Mouse (Mus musculus) lung, embryonic 16.5 days (tissue): ENCODE measurements around the gene Trim31. TPM values are rescaled to one million over a fixed set of nuclear protein-coding genes. Genes with fewer than 3 reads are reported as not detected.

Experiments used
- polyA plus RNA-seq: library from polyadenylated mRNA; unstranded; fragments of >200 nt; fragmentation: Nextera tagmentation; extraction: Ambion mirVana; gene quantifications from 2 replicates; pipeline ENCODE4 v1.2.1, GENCODE M21; 2015

Gene Trim31
- polyA plus RNA-seq, 1 experiment from 2014 or later: not detected

Other genes with a start within 250 kb of the Trim31 start
- gene H2-M1, start 225.9 kb upstream of the Trim31 start, polyA plus RNA-seq: not detected in 2 replicates
- gene H2-M10.5, start 125.2 kb upstream of the Trim31 start, polyA plus RNA-seq: not detected in 2 replicates
- not detected in 2 replicates for gene H2-M10.6, start 85.9 kb upstream of the Trim31 start, polyA plus RNA-seq
- 40.6 and 44.4 TPM in 2 replicates for gene Trim26, start 61.0 kb upstream of the Trim31 start, polyA plus RNA-seq
- 0.14 TPM in 1 of 2 replicates, not detected in the other for gene Trim15, start 30.9 kb upstream of the Trim31 start, polyA plus RNA-seq
- gene Trim10, start 28.5 kb upstream of the Trim31 start, polyA plus RNA-seq: 3.2 and 5.1 TPM in 2 replicates
- gene Trim40, start 8.0 kb upstream of the Trim31 start, polyA plus RNA-seq: not detected in 2 replicates
- gene Rnf39, start 44.8 kb downstream of the Trim31 start, polyA plus RNA-seq: 0.65 and 1.7 TPM in 2 replicates
- gene Ppp1r11, start 53.6 kb downstream of the Trim31 start, polyA plus RNA-seq: 104 and 117 TPM in 2 replicates
- gene Znrd1, start 60.4 kb downstream of the Trim31 start, polyA plus RNA-seq: 93.7 and 96.4 TPM in 2 replicates
- gene Znrd1as, start 60.5 kb downstream of the Trim31 start, polyA plus RNA-seq: 7.2 and 7.7 TPM in 2 replicates
- not detected in 2 replicates for gene 2410137M14Rik, start 83.1 kb downstream of the Trim31 start, polyA plus RNA-seq
- 0.33 and 0.38 TPM in 2 replicates for gene H2-M5, start 91.4 kb downstream of the Trim31 start, polyA plus RNA-seq
- 70.1 and 73.4 TPM in 2 replicates for gene Zfp57, start 103.0 kb downstream of the Trim31 start, polyA plus RNA-seq
- 0.11 TPM in 1 of 2 replicates, not detected in the other for gene Mog, start 125.3 kb downstream of the Trim31 start, polyA plus RNA-seq
- gene Gabbr1, start 147.8 kb downstream of the Trim31 start, polyA plus RNA-seq: 5.6 and 7.3 TPM in 2 replicates
- not detected in 2 replicates for gene Olfr90, start 190.4 kb downstream of the Trim31 start, polyA plus RNA-seq
- gene Olfr91, start 200.2 kb downstream of the Trim31 start, polyA plus RNA-seq: not detected in 2 replicates
- gene Olfr92, start 222.0 kb downstream of the Trim31 start, polyA plus RNA-seq: not detected in 2 replicates